Mouse (Mus musculus) kidney, postnatal 25 days (tissue): Measurements from ENCODE around the gene Car14.
"Not testable (repeated sequence)": the region's sequence is repeated elsewhere in the genome, so short reads cannot be mapped to it uniquely, and the experiment has no call there.

Experiments
- DNase-seq, 2 experiments: peaks; one replicate each; pipeline ENCODE4 v3.0.0; 2021; ENCODE audit warnings: mixed read lengths in 2 of 2

The Car14 gene

DNA sequence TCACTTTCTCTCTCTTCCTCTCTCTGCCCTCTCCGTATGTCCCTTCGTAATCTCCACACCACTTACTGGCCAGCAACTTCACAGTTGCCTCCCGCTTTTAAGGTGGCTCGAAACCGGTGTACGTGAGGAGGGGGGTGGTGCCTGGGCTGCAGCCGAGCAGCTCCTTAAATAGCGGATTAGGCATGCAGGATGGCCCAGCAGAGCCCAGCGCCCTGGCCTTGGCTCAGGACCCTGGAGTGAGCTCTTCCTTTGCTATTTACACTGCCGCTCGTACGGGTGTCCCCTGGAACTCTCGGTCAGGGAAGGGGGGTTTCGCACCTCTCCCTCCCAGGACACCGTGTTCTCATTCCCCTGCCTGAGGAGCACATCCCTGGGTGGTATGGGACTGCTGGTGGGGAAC, at the start of gene Car14:
Car14 (minus strand) TSS at position 124 of the 400 bp plus-strand sequence.
- peak; percentile 62 to 82 for DNase-seq

DNA sequence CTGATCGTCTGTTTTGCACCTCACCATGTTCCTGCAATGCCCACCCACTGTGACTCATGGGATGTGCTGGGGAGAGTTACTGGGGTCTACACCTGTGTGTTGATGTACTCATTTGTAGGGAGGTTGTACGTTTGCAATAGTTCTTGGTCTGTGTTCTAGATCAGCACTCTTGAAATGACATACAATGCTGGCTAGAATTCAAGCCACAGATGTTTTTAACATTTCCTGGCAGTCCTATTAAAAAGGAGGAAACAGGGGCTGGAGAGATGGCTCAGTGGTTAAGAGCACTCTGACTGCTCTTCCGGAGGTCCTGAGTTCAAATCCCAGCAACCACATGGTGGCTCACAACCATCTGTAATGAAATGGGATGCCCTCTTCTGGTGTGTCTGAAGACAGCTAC, 49.0 kb upstream of the Car14 start:
- no peak for DNase-seq

DNA sequence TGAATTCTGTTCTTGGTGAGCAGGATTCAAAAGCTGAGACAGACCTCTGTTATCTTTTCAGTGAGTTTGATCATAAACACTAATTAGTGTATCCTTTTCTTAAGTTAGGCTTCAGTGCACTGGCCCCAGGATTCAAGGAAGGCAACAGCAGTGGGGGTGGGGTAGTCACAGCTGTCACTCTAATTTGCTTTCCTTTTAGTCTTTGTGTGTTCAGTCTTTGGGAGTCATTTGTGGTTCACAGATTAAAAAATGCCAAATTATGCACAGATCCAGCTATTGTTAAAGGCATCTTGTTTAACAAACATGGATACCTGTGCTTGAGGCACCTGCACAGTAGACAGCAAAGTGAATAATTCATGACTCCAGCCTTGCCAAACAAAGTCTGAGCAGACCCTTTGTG, 48.5 kb upstream of the Car14 start:
- no peak for DNase-seq

DNA sequence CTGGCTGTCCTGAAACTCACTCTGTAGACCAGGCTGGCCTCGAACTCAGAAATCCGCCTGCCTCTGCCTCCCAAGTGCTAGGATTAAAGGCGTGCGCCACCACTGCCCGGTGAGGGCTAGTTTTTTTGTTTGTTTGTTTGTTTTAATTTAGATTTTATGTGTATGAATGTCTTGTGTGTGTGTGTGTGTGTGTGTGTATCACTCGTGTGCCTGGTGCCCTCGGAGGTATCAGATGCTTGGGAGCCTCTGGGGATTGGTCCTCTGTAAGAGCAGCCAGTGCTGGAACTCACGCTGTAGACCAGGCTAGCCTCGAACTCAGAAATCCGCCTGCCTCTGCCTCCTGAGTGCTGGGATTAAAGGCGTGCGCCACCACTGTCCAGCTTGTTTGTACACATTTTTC, 47.1 kb upstream of the Car14 start:
- not testable (repeated sequence) for DNase-seq

DNA sequence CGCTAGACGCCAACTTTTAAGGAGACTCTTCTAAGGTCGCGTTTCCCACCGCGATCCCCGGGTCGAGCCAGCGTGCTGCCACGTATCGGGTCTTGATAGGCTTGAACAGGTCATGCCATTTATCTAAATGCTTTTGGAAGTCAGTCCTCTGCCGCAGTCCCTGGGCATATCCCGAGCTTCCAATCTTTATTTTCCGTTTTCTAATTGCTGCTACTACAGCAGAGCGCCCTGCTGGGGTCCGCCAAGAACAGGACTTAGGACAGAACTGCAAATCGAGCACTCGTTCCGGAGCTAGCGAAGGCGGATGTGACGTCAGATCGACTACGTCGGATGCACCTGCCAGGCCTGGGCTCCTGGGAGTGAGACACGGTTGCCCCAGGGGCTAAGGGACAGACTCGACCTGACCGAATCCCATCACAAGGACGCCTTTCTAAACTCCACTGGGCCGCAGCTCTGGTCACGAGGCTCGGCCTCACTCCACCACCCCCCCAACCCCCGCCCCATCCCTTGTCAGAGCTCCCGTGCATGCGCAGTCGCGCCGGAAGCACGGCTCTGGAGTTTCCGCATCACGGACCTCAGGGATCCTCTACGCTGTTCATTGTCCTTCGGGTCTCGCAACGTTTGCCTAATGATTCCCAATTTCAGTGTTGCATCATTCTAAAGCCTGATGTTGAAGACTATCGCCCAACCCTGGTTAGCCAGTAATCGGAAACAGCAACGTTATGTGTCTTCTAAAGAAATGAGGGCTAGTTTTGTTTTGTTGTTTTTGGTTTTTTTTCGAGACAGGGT, 46.5 kb upstream of the Car14 start:
- peak; percentile 93 to 96 for DNase-seq

DNA sequence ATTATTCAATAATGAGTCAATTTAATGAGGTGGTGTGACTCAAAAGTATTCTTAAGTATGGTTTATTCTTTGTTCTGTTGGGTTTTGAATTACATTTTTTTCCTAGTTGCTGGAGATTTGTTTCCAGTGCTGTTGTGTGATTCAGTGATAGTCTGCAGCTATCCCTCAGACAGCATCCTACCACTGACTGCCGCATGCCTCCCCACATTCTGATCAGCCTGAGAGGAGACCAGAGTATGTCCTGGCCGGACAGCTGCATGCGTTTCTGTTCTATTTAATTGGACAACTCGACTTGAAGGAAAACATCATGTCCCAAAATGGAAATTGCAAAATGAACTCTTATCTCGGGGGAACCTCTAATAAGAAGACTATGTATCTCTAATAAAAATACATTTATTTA, 43.8 kb upstream of the Car14 start:
- DNase-seq, result no peak

DNA sequence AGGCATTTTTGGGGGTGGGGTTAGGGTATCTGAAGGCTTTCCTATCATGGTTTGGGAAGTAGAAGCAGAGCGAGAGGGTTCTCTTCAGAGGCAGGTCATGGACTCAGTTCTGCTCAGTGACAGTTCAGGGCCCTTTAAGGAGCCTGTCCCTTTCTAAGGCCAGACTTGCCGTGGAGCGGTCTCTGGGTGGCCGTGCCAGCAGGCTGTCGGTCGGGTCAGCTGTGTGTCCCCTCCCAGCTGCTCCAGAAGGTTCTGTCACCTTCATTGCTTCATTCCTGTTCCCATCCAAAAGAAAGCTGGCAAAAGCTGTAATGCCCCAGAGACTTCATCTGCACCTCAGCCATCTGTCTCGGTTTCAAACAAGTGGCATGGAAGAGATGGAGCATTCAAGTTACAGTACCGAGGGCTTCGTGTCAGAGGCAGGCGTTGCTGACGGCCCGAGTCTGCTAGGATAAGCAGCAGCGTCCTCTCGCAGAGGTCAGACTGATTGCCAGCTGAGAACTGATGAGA, 41.3 kb upstream of the Car14 start:
- DNase-seq, result no peak

DNA sequence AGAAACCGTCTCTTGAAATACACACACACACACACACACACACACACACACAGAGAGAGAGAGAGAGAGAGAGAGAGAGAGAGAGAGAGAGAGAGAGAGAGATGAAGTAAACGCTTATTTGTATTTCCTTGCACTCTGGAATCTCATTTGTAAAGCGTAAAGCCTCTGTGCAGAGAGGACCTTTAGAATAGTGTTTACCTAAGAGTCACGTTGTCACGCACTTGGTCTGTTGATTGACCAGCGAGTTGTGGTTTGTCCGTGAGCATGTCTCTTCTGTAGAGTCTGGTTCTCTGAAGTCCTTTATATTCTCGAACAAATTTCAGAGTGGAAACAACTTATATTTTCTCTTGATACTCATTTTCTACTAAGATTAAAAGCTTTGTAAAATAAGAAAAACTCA, 40.3 kb upstream of the Car14 start:
- no peak for DNase-seq

DNA sequence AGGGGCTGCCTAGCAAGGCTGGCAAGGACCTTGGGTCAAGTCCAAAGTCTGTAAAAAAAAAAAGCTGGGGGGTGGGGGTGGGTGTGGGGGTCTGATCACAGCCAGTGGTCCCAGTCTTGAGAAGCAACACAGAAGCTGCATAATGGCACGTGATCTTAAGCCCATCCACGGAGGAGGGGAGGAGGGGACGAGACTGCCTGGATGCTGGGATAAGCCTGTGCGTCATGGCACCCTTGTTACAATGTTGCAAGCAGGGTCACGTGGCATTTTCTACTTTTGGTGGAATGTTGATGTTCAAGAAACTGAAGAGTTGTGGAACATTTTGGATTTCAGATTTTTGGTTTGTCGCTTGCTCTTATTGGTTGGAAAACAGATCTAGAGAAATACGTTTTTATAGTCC, 38.7 kb upstream of the Car14 start:
- DNase-seq, result no peak

DNA sequence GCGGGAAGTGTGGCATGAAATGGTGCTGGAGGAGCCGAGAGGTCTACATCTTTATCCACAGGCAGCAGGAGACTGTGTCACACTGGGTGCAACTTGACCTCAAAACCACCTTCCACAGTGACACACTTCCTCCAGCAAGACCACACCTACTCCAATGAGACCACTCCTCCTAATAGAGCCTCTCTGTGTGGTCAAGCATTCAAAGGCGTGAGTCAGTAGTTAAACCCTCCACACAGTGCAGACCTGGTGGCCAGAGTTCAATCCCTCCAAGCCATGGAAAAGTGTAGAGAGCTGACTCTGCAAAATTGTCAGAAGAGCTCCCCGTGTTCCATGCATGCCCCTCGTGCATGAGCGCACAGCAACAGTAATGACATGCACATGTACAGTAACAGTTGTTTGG, 38.3 kb upstream of the Car14 start:
- peak in 1 of 2 experiments; percentile 63 for DNase-seq

DNA sequence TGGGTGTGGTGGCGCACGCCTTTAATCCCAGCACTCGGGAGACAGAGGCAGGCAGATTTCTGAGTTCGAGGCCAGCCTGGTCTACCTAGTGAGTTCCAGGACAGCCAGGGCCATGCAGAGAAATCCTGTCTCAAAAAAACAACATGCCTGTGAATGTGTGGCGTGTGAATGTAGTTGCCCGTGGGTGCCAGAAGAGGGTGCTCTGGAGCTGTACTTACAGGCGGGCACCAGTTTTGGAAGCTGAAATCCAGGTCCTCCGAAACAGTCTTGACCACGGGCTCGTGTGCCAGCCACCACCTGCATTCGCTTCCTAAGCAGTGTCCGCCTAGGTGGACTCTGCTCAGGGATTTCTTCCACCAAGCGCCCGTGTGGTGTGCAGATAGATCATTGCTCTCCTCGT, 34.3 kb upstream of the Car14 start:
- DNase-seq, result peak in 1 of 2 experiments; percentile 15

DNA sequence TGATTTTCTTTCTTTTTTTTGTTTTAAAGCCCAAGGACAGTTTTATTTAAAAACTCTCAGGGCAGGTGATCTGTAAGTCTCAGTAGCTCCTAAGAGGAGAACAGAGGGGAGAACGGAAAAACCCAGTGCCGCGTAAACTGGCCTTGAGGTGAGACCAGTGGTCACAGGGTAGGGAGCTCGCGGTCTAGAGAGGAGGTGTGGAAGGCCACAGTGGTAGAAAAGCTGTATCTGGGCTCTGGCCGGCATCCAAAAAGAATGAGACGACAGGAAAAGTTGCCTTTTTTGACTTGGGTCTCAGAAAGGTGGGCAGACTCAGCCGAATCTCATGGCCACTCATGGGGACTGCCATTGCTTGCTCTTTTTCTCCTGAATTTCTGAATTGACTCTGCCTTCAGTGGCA, 33.7 kb upstream of the Car14 start:
- no peak for DNase-seq

DNA sequence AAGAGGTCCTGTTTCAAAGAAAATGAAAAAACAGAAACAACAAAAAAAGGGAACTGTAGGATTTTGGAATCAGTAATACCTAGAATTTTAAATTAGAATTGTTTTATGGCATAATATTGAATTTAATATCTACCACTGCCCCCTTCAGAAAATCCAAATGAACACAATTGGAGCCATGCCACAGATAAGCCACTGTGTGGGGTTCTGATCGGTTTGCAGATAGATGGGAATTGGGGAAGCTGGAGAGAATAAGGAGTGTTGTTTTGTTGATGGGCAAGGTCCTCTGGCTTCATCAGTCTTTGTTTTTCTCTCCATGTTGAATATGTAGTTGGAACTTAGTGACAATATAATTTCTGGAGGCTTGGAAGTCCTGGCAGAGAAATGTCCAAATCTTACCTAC, 30.0 kb upstream of the Car14 start:
- no peak for DNase-seq

DNA sequence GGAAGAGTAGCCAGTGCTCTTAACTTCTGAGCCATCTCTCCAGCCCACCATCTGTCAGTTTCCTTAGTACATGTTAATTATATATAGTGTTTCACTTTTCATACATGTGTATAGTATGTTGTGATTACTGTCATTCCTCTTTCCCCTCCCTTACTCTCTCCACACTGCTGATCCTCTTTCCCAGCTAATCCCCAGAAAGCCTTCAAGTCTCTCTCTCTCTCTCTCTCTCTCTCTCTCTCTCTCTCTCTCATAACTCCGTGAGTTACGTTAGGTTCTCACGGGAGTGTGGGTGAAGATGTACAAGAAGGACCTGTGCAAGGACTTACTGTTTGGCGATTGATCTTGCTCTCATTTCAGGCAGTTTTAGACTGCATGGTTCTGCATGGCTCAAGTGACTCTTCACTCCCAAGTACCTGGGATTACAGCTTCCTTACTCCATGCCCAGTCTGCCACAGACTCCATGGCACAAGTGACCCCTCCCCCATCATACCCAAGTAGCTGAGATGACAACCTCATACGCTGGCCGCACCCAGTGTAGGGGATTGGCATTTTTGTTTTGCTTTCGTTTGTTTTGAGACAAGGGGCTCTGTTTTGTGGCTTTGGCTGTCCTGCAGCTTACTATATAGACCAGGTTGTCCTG, 28.7 kb upstream of the Car14 start:
- no peak for DNase-seq

DNA sequence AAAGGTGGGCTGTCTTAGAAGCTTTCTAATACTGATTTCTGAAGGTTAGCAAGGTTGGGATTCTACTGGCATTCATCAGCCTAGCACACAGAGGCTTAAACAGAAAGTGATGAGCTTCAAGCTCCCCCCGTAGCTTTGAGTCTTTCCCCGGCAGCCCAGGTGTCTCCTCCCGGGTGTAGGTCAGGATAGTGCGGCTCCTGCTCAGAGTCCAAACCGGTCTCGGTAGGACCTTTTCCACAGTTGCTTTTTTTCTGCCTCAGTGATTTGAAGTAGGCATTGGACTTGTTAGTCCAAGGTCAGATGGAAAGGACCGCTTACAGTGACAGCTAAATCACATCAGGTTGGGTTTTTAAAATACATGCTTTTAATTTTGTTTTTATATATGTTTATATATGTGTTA, 28.1 kb upstream of the Car14 start:
- DNase-seq, result peak; percentile 39 to 80

DNA sequence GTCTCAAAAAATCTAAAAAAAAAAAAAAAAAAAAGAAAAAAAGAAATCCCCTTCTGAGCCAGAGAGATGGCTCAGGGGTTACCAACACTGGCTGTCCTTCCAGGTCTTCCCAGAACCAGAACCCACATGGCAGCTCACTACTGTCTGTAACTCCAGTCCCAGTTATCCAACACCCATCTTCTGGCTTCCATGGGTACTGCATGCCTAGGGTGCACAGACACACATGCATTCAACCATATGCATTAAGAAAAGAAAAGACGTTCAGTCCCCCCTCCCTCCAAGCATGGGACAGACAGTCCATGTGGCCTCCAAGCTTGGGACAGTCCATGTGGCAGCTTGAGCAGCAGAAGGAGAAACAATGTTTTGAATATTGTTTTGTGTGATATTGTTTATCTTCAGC, 27.7 kb upstream of the Car14 start:
- no peak for DNase-seq

DNA sequence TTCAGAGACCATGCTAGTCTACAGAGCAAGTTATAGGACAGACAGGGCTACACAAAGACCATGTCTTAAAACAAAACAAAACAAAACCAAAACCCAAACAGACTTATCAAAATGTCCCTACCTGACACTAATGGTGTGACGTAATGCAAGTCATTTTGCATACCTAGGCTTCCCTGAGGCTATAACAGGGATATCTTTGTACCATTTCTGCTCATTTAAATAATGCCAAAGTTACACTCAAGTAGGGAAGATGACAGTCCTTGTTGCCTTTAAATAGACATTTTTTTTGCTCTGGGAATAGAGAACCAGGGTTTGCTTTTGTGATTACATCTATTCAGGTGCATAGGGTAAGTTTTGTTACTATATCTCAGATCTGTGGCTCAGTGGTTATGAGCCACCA, 27.0 kb upstream of the Car14 start:
- DNase-seq, result no peak

DNA sequence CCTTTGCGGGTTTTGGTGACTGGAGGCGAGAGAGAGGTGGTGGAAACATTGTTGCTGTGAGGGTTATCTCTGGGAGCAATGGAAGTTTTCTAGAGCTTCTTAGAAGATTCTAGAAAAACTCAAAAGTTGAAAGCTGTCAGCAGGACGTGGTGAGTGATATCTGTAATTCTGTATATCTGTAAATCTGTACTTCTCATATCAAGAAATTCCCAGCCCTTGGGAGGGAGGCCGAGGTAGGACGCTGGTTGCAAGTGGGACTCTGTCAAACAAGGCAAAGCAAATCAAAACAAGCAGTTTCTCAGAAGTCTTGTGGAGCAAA, 25.9 kb upstream of the Car14 start:
- DNase-seq, result no peak

DNA sequence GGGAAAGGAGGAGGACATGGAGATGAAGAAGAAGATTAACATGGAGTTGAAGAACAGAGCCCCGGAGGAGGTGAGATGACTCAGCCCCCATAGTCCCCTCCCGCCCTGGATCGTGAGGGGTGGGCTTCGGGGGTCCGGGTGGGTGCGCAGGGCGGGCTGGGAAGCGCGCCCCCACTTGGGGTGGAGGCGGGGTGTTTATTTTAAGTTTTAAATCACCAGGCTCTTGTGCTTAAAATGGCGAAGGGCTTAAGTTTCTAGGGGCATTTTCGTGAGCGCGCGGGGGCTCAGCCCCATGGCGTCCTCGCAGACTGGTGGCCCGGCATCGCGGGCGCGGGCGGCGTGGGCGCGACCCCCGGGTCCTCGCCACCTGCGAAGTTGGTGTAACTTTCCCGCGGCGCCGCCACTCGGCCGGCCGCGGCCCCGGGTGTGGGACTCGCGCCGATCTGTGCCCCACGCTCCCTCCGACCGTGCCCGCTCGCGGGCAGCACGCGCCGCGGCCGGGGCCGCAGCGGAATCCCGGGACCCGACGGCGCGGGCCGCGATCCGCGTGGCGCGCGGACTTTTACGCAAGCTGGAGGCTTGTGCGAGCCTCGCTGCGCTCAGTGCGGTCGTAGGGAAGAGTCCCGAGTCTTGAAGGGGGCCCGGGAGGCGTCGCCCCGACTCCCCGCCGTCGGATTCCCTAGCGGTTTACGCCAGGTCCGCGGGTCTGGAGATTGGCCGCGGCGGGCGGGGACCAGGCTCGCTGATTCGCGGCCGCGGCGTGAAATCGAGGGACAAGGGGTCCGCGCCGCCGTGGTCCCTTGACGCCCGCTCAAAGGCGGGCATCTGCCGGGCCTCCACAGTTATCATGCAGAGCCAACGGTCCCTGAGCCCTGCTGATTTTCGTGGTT, 25.3 kb upstream of the Car14 start:
- DNase-seq, result peak; percentile 36 to 75

DNA sequence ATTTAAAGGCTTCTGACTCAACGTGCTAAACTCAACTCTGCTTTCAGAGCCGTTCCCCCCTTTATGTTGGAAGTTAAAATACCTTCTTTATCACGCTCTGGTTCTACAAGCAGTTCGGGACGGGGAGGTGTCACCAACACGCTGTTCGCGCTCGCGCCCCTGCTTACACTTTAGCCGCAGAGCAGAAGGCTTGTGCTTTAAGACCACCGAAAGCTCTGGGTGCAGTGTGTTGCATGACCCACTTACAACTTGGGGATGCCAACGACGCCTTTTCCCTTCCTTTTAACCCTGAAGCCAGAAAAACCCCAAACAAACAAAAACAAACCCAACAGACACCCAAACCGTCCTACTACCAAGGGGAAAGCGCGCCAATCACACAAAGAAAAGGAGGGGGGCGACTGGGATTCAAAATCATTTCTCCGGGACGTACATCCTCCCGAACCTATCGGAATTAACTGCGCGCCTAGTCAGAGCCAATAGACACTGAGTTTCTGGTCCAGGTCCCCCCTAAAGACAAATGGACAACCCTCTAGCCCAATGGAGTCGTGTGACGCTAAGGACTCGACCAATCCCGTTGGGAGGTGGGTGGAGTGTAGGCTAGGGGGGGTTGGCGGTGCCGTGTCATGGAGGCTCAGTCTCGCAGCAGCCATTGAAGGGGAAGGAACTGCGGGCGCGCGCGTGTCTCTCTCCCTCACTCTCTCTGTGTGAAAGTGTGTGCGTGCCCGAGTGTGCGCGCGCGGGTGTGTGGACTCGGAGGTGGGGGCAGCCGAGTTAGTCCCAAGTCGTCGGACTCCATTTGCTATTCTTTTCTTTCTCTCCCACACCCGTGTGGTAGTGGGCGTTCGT, 24.4 kb upstream of the Car14 start, which contains the start of gene Anp32e:
Anp32e (plus strand) TSS at position 589 of the 846 bp plus-strand sequence.
- peak; percentile 98 for DNase-seq

DNA sequence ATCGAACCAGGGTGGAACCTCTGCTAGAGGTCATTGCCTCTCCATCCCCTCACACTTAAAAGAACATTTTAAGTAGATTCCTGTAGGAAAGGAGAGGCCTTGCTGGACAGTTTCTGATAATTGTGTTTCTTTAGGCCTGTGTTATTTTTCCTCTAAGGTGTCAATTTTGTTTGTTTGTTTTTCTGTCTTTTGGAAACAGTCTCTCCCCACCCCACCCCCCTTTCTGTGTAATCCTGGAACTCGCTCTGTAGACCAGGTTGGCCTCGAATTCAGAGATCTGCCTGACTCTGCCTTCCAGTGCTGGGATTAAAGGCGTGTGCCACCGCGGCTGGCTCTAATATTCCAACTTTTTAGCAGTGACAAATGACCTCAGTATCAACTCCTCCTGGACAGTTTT, 23.8 kb upstream of the Car14 start:
- no peak for DNase-seq

DNA sequence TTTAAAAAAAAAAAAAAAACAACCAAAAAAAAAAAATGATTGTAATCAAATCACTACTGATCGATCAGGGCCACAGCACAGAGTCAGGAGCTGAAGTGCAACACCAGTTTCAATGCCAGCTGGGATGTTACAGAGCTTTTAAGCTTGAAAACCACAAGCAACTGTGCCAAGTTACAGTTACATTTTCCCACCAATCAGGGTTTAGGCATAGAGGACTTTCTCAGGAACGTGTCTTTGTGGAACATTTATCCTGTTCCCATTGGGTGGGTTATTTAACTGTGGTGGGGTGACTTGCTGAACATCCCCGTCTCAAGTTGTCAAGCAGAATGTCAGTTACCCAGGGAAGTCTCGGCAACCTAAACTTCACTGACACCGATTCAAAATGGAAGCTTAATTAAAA, 20.6 kb upstream of the Car14 start:
- DNase-seq, result no peak

DNA sequence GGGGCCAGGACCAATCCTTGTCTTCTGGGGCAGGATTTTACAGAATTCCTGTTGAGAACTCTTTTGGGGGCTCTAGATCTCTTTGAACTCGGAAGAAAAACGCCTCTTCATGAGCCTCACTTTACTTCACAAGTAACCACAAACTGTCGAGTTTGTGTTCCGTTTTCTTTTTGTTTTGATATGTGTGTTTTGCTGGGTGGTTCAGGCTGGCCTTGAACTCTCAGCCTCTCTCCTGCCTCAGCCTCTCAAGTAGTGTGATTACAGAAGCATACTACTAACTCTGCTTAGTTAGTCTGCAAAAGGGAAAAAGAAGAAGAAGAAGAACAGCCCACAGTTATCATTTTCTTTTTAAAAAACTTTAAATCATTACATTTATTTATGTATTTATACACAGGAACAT, 19.7 kb upstream of the Car14 start:
- no peak for DNase-seq
